Mouse (Mus musculus) MEL (cell line): ENCODE results near the gene Ugt1a1. TPM values are rescaled to one million over a fixed set of nuclear protein-coding genes. Genes with fewer than 3 reads are reported as not detected.

Experiments
- DNase-seq: peaks from one replicate; pipeline ENCODE4 v3.0.0; 2011; ENCODE audit warnings: low read depth, low spot score
- H3K27ac ChIP-seq: 2 replicates; pipeline ENCODE4 v1.5.1; 2012; ENCODE audit warnings: low read depth, mild to moderate bottlenecking, control low read depth, low read length, moderate library complexity; ENCODE audit not compliant: control insufficient read depth
- H3K27me3 ChIP-seq, 2 experiments: fragments of 150-350 bp in 1 of 2; sonication (generic) in 1 of 2; 2 replicates each; pipeline ENCODE4 v1.6.1; 2012; ENCODE audit warnings: low read length in 2 of 2, mild to moderate bottlenecking in 2 of 2, improper control_type of control experiment in 1 of 2, moderate library complexity in 1 of 2; ENCODE audit not compliant: insufficient read depth in 2 of 2, control insufficient read depth in 1 of 2
- H3K36me3 ChIP-seq, 2 experiments: 2 replicates each; pipeline ENCODE4 v1.6.1; 2012 to 2014; ENCODE audit warnings: low read length in 2 of 2, improper control_type of control experiment in 1 of 2, inconsistent platforms in 1 of 2, mild to moderate bottlenecking in 1 of 2; ENCODE audit not compliant: insufficient read depth in 2 of 2, control insufficient read depth in 1 of 2
- H3K4me1 ChIP-seq, 2 experiments: fragments of 150-350 bp in 1 of 2; sonication (generic) in 1 of 2; 2 replicates each; pipeline ENCODE4 v1.6.1; 2012; ENCODE audit warnings: low read length in 2 of 2, improper control_type of control experiment in 1 of 2, mild to moderate bottlenecking in 1 of 2; ENCODE audit not compliant: insufficient read depth in 2 of 2, control insufficient read depth in 1 of 2
- H3K4me3 ChIP-seq, 2 experiments: fragments of 150-350 bp in 1 of 2; sonication (generic) in 1 of 2; 2 replicates each; pipeline ENCODE4 v1.5.1; 2012; ENCODE audit warnings: low read depth in 2 of 2, low read length in 2 of 2, mild to moderate bottlenecking in 2 of 2, moderate library complexity in 2 of 2, control low read depth in 1 of 2, improper control_type of control experiment in 1 of 2; ENCODE audit not compliant: control insufficient read depth in 1 of 2, insufficient read depth in 1 of 2
- H3K79me2 ChIP-seq: 2 replicates; pipeline ENCODE4 v1.6.1; 2012; ENCODE audit warnings: mild to moderate bottlenecking, low read length, moderate library complexity; ENCODE audit not compliant: control insufficient read depth, poor library complexity, insufficient read depth
- H3K9ac ChIP-seq: 2 replicates; pipeline ENCODE4 v1.6.1; 2012; ENCODE audit warnings: low read depth, mild to moderate bottlenecking, control low read depth, low read length, moderate library complexity; ENCODE audit not compliant: control insufficient read depth, poor library complexity, severe bottlenecking
- H3K9me3 ChIP-seq: fragments of 150-350 bp; sonication (generic); replicated peaks from 2 replicates; pipeline ENCODE4 v1.6.1; 2012; ENCODE audit warnings: mild to moderate bottlenecking, low read length, improper control_type of control experiment, moderate library complexity; ENCODE audit not compliant: insufficient read depth
- CHD1 ChIP-seq: IDR thresholded peaks from 2 replicates; pipeline ENCODE4 v1.6.1; 2012; ENCODE audit warnings: low read depth, mild to moderate bottlenecking, inconsistent platforms, low read length, improper control_type of control experiment
- CHD2 ChIP-seq: IDR thresholded peaks from 2 replicates; pipeline ENCODE4 v1.6.1; 2011; ENCODE audit warnings: low read length, improper control_type of control experiment
- CTCF ChIP-seq, 3 experiments: IDR thresholded peaks in 2 of 3; conservative IDR thresholded peaks in 1 of 3; 2 replicates each; pipeline ENCODE4 v1.5.1; 2011 to 2012; ENCODE audit warnings: low read length in 3 of 3, low read depth in 2 of 3, mild to moderate bottlenecking in 2 of 3, improper control_type of control experiment in 1 of 3, inconsistent platforms in 1 of 3, mixed read lengths in 1 of 3, moderate library complexity in 1 of 3; ENCODE audit not compliant: control insufficient read depth in 1 of 3, insufficient read depth in 1 of 3, poor library complexity in 1 of 3, severe bottlenecking in 1 of 3
- EP300 ChIP-seq, 2 experiments: IDR thresholded peaks; 2 replicates each; pipeline ENCODE4 v1.6.1; 2011; ENCODE audit warnings: improper control_type of control experiment in 2 of 2, low read length in 2 of 2, low read depth in 1 of 2, mild to moderate bottlenecking in 1 of 2
- GABPA ChIP-seq: IDR thresholded peaks from 2 replicates; pipeline ENCODE4 v1.6.1; 2012; ENCODE audit warnings: low read depth, mild to moderate bottlenecking, inconsistent platforms, low read length, improper control_type of control experiment, moderate library complexity
- JUND ChIP-seq: IDR thresholded peaks from 2 replicates; pipeline ENCODE4 v1.6.1; 2011; ENCODE audit warnings: low read depth, mild to moderate bottlenecking, improper control_type of control experiment, low read length
- MAZ ChIP-seq: IDR thresholded peaks from 2 replicates; pipeline ENCODE4 v1.6.1; 2012; ENCODE audit warnings: low read depth, mild to moderate bottlenecking, inconsistent platforms, low read length, improper control_type of control experiment
- MYC ChIP-seq: IDR thresholded peaks from 2 replicates; pipeline ENCODE4 v1.6.1; 2011; ENCODE audit warnings: low read depth, mild to moderate bottlenecking, low read length, improper control_type of control experiment, moderate library complexity
- NELFE ChIP-seq: IDR thresholded peaks from 2 replicates; pipeline ENCODE4 v1.6.1; 2011; ENCODE audit warnings: low read depth, low read length, improper control_type of control experiment
- POLR2A ChIP-seq, 2 experiments: IDR thresholded peaks; 2 replicates each; pipeline ENCODE4 v1.6.1; 2011 to 2012; ENCODE audit warnings: low read length in 2 of 2, mild to moderate bottlenecking in 2 of 2, control low read depth in 1 of 2, improper control_type of control experiment in 1 of 2, low read depth in 1 of 2, moderate library complexity in 1 of 2; ENCODE audit not compliant: control insufficient read depth in 1 of 2, insufficient read depth in 1 of 2, poor library complexity in 1 of 2
- POLR2AphosphoS2 ChIP-seq: IDR thresholded peaks from 2 replicates; pipeline ENCODE4 v1.6.1; 2011; ENCODE audit warnings: low read length, improper control_type of control experiment
- RAD21 ChIP-seq: IDR thresholded peaks from 2 replicates; pipeline ENCODE4 v1.6.1; 2011; ENCODE audit warnings: mild to moderate bottlenecking, low read depth, low read length, improper control_type of control experiment
- RCOR1 ChIP-seq: IDR thresholded peaks from 2 replicates; pipeline ENCODE4 v1.6.1; 2012; ENCODE audit warnings: low read depth, mild to moderate bottlenecking, inconsistent platforms, low read length, improper control_type of control experiment
- TCF12 ChIP-seq: IDR thresholded peaks from 2 replicates; pipeline ENCODE4 v1.6.1; 2014; ENCODE audit warnings: low read depth, mild to moderate bottlenecking, inconsistent platforms, low read length, improper control_type of control experiment, moderate library complexity
- UBTF ChIP-seq: IDR thresholded peaks from 2 replicates; pipeline ENCODE4 v1.6.1; 2012; ENCODE audit warnings: low read depth, mild to moderate bottlenecking, inconsistent platforms, low read length, improper control_type of control experiment, moderate library complexity, borderline replicate concordance; ENCODE audit not compliant: insufficient read depth
- USF1 ChIP-seq: IDR thresholded peaks from 2 replicates; pipeline ENCODE4 v1.6.1; 2014; ENCODE audit warnings: low read depth, mild to moderate bottlenecking, inconsistent platforms, low read length, improper control_type of control experiment, moderate library complexity
- ZMIZ1 ChIP-seq: IDR thresholded peaks from 2 replicates; pipeline ENCODE4 v1.6.1; 2012; ENCODE audit warnings: low read depth, mild to moderate bottlenecking, inconsistent platforms, low read length, improper control_type of control experiment, moderate library complexity
- polyA plus RNA-seq, 2 experiments: library from polyadenylated mRNA; stranded (reverse) in 1 of 2; unstranded in 1 of 2; fragments of >175 nt in 1 of 2; fragments of >200 nt in 1 of 2; gene quantifications; 2 replicates each; pipeline versions ENCODE4 v1.2.1 to v1.2.4; 2012; ENCODE audit warnings: low replicate concordance in 2 of 2, low read depth in 1 of 2; ENCODE audit not compliant: insufficient read length in 2 of 2, insufficient read depth in 1 of 2, missing spikeins in 1 of 2
- total RNA-seq: library from RNA; depleted of rRNA; stranded (reverse); fragments of 300-350 nt; gene quantifications from 2 replicates; pipeline ENCODE4 v1.2.3, GENCODE M21; 2012

Ugt1a1 gene
- total and polyA plus RNA-seq, 3 experiments, result not detected

- H3K4me1 ChIP-seq, result peaks cover 7 to 17% of the 10 kb centered on the region in 2 experiments
- no peak overlapping the region for H3K27ac ChIP-seq
- H3K9me3 ChIP-seq, result no peaks in the 10 kb centered on the region
- H3K36me3 ChIP-seq, result peaks cover 0 to 24% of the 10 kb centered on the region in 2 experiments; a peak in 3 of 4 replicates
- TF ChIP-seq POLR2A (IDR thresholded peaks at IDR 0.05; ENCODE audit: control insufficient read depth in 1 of 2, insufficient read depth in 1 of 2, low read depth in 1 of 2, low read length in 2 of 2, poor library complexity in 1 of 2) (peak in 1 of 2 experiments; percentile 30; a peak in 1 of 4 replicates), POLR2AphosphoS2 (no peak; the same call in 1 of the 2 replicates)
- no peaks in the 10 kb centered on the region for H3K27me3 ChIP-seq
- no peaks in the 10 kb centered on the region for H3K79me2 ChIP-seq
- no peak overlapping the region for H3K9ac ChIP-seq
- DNase-seq, result no peak
- no peak overlapping the region for H3K4me3 ChIP-seq
Measured at GRCm38 (mm10) chr1:88259643-88260024, 47.9 kb downstream of the Ugt1a1 start.

- no peak overlapping the region for H3K4me3 ChIP-seq
- no peak for TF ChIP-seq MAZ
- peak in 1 of 2 experiments; percentile 31; a peak in 1 of 4 replicates for TF ChIP-seq POLR2A (IDR thresholded peaks at IDR 0.05; ENCODE audit: control insufficient read depth in 1 of 2, insufficient read depth in 1 of 2, low read depth in 1 of 2, low read length in 2 of 2, poor library complexity in 1 of 2)
- TF ChIP-seq MYC, result no peak
- TF ChIP-seq, all 39 proteins: peak for 1
- Histone ChIP-seq H3K9me3 (no peaks in the 10 kb centered on the region), H3K27ac (no peak overlapping the region), H3K9ac (no peak overlapping the region), H3K4me1 (peaks cover 7 to 17% of the 10 kb centered on the region in 2 experiments), H3K36me3 (peaks cover 0 to 24% of the 10 kb centered on the region in 2 experiments; a peak in 3 of 4 replicates), H3K27me3 (no peaks in the 10 kb centered on the region), H3K79me2 (no peaks in the 10 kb centered on the region)
- peak; percentile 47 for DNase-seq
Measured at GRCm38 (mm10) chr1:88260114-88260513, 48.4 kb downstream of the Ugt1a1 start.

GRCm38 (mm10) chr1:88260604-88261377, 49.0 kb downstream of the Ugt1a1 start:
- H3K4me3 ChIP-seq, result no peak overlapping the region
- H3K79me2 ChIP-seq, result no peaks in the 10 kb centered on the region
- no peak overlapping the region for H3K27ac ChIP-seq
- DNase-seq, result no peak
- no peaks in the 10 kb centered on the region for H3K9me3 ChIP-seq
- peaks cover 6 to 24% of the 10 kb centered on the region in 2 experiments for H3K36me3 ChIP-seq
- TF ChIP-seq CHD1, result no peak
- no peak for TF ChIP-seq EP300 (IDR thresholded peaks at IDR 0.05; ENCODE audit: low read depth in 1 of 2, low read length in 2 of 2)
- no peak for TF ChIP-seq UBTF
- no peak for TF ChIP-seq CHD2
- TF ChIP-seq RAD21, result no peak
- TF ChIP-seq MYC, result no peak
- TF ChIP-seq GABPA, result no peak
- TF ChIP-seq NELFE, result no peak
- TF ChIP-seq CTCF (IDR thresholded peaks at IDR 0.05 in 2 of 3, conservative IDR thresholded peaks at IDR 0.05 in 1 of 3; ENCODE audit: control insufficient read depth in 1 of 3, insufficient read depth in 1 of 3, low read depth in 2 of 3, low read length in 3 of 3, poor library complexity in 1 of 3, severe bottlenecking in 1 of 3), result no peak
- TF ChIP-seq RCOR1, result no peak
- TF ChIP-seq ZMIZ1, result no peak
- TF ChIP-seq USF1, result no peak
- TF ChIP-seq JUND, result no peak
- no peak for TF ChIP-seq MAZ
- no peak for TF ChIP-seq TCF12
- H3K9ac ChIP-seq, result no peak overlapping the region
- H3K4me1 ChIP-seq, result peaks cover 7 to 17% of the 10 kb centered on the region in 2 experiments
- H3K27me3 ChIP-seq, result no peaks in the 10 kb centered on the region
